ENCODE assay signal across 18 mouse cellular contexts in genomic region chr12:83372290-83372689, GRCm38 (mm10).
"Had no signal": no experiment of that assay in that cellular context is flagged by ENCODE, and none has a peak within 500 bp of the region (broad histone marks: within the 10 kb centered on the region; RNA-seq: fewer than 3 reads in every experiment).

No protein-coding gene starts in this region.

- H3K36me3 ChIP-seq: limb, embryonic 10.5 days; limb, embryonic 13.5 days; stomach, embryonic 15.5 days had no signal

- H3K27me3 ChIP-seq: kidney, embryonic 15.5 days; limb, embryonic 13.5 days; stomach, embryonic 15.5 days had no signal

- H3K27ac ChIP-seq: kidney, embryonic 15.5 days; limb, embryonic 10.5 days; limb, embryonic 13.5 days; stomach, embryonic 15.5 days had no signal

- H3K4me2 ChIP-seq: kidney, embryonic 15.5 days; limb, embryonic 13.5 days; midbrain, embryonic 11.5 days; stomach, embryonic 15.5 days had no signal

- DNase-seq: kidney, adult 11 months; kidney, adult 8-10 months; kidney, postnatal 10 days; kidney, postnatal 36 days; layer of hippocampus, adult 9-11 months; lung, adult 2 months; lung, postnatal 14 days; lung, postnatal 4 days; midbrain, embryonic 14.5 days; right cerebral cortex, postnatal 25 days; spleen, adult 18-20 months; thymus, adult 18-20 months; thymus, postnatal 36 days had no signal

- H3K4me3 ChIP-seq: kidney, embryonic 15.5 days; limb, embryonic 10.5 days; limb, embryonic 13.5 days; stomach, embryonic 15.5 days had no signal

- H3K4me1 ChIP-seq: limb, embryonic 13.5 days; stomach, embryonic 15.5 days had no signal

- H3K9ac ChIP-seq: kidney, embryonic 15.5 days; limb, embryonic 13.5 days; stomach, embryonic 15.5 days had no signal

- H3K9me3 ChIP-seq: kidney, embryonic 15.5 days; limb, embryonic 10.5 days; limb, embryonic 13.5 days; stomach, embryonic 15.5 days had no signal
